Mouse (Mus musculus) erythroblast, embryonic 14.5 days (primary cell): ENCODE measurements around the gene Lrrfip1. TPM values are rescaled to one million over a fixed set of nuclear protein-coding genes. Genes with fewer than 3 reads are reported as not detected.

Experiments
- H3K27me3 ChIP-seq: 2 replicates; pipeline ENCODE4 v1.6.1; 2012; ENCODE audit warnings: inconsistent platforms; ENCODE audit not compliant: control insufficient read depth
- H3K36me3 ChIP-seq: 2 replicates; pipeline ENCODE4 v1.6.1; 2012; ENCODE audit warnings: mild to moderate bottlenecking, inconsistent platforms; ENCODE audit not compliant: control insufficient read depth
- H3K4me1 ChIP-seq: 2 replicates; pipeline ENCODE4 v1.6.1; 2012; ENCODE audit warnings: inconsistent platforms; ENCODE audit not compliant: control insufficient read depth
- H3K4me3 ChIP-seq: replicated peaks from 2 replicates; pipeline ENCODE3; 2012; ENCODE audit warnings: moderate library complexity, mild to moderate bottlenecking, inconsistent platforms
- H3K9me3 ChIP-seq: 2 replicates; pipeline ENCODE4 v1.6.1; 2012; ENCODE audit warnings: low read length, inconsistent platforms, mixed read lengths; ENCODE audit not compliant: control insufficient read depth
- GATA1 ChIP-seq: IDR thresholded peaks from 2 replicates; pipeline ENCODE4 v1.6.1; 2012; ENCODE audit warnings: low read length, inconsistent platforms, mixed read lengths
- TAL1 ChIP-seq: IDR thresholded peaks from 3 replicates; pipeline ENCODE4 v1.6.1; 2012; ENCODE audit warnings: low read length, inconsistent platforms, mixed read lengths
- polyA plus RNA-seq: library from polyadenylated mRNA; stranded (reverse); fragments of >175 nt; gene quantifications from 2 replicates; pipeline ENCODE4 v1.2.3, GENCODE M21; 2012

Lrrfip1 gene
- polyA plus RNA-seq, 1 experiment: 0.03 TPM

DNA sequence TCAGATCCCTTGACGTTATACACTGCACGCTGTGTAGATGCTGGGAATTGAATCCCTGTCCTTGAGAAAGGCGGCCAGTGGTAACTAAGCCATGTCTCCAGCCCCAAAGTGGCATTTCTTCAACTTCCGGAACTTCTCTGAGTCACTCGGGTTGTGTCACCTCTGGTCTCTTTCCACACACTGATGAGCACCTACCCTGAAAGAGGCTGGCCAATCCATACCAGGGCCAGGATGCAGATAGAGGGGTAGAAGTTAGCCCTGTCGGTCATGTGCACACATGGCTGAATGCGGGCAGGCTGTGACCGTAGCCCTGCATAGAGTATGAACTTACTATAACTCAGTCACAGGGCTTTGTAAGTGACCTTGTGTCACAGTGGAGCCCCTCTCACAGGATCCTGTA lies 57.9 kb downstream of the Lrrfip1 start:
- Histone ChIP-seq H3K4me1 (peaks cover 21% of the 10 kb centered on the region), H3K36me3 (no peaks in the 10 kb centered on the region), H3K4me3 (no peak overlapping the region), H3K9me3 (no peaks in the 10 kb centered on the region), H3K27me3 (peaks cover 32% of the 10 kb centered on the region)
- TF ChIP-seq GATA1 (no peak), TAL1 (no peak)

DNA sequence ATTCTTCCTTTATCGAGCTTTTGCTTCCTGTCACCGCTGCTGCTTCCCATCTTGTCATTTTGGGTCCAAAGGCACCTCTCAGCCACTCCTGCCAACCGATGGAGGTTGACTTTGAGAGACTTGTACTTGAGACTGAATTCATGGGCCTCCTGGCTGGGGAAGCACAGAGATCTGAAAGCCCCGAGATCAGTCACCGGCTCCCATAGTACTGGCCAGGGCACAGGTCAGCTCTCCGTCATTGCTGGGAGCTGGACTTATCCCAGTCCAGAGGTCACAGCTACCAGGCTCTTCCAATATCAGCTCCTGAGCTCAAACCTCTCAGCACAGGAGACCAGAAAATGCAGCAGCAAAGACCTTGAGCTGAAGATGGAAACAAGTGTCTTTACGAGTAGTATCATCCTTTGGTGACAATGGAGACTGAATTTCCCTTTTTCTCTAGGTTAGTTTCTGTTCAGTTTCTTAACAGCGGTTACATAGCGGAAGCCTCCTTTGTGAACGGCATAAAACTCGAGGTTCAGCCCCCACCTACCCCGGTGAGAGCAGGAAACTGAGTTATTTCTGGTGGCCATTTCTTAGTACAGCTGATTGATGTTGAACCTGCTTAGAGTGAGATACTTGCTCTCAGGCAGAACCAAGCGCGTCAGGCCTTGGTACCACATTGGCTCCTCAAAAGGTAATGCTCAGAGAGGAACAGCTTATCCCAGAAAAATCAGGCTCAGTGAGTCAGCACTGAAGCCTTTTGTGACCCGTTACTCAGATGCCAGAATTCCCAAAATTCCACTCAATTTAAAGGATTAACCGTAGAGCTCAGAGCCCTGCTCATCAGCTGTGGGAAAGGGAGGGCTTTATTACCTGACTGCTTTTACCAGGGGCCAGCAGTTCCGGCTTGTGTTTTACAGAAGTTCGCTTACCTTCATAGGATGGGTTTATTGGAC lies 59.0 kb downstream of the Lrrfip1 start:
- H3K27me3 ChIP-seq: peaks cover 22% of the 10 kb centered on the region
- no peaks in the 10 kb centered on the region for H3K9me3 ChIP-seq
- H3K4me3 ChIP-seq: no peak overlapping the region
- H3K36me3 ChIP-seq: no peaks in the 10 kb centered on the region
- no peak for TF ChIP-seq GATA1
- no peak for TF ChIP-seq TAL1
- peaks cover 17% of the 10 kb centered on the region for H3K4me1 ChIP-seq

DNA sequence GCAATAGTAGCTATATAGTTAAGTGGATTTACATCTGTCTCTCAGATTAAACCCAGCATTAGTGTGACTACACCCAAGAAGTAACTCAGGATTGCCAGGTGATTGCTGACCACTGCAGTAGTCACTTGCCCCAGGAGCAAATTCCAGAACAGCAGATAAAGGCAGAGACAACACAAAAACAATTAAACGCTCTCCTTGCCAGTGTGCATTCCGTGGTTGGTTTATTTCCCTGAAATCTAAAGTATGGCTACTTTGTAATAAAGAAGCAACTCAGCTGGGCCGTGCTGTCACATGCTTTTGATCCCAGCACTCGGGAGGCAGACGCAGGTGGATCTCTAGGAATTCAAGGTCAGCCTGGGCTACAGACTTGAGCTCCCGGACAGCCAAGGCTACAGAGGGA lies 59.7 kb downstream of the Lrrfip1 start:
- Histone ChIP-seq H3K4me1 (peaks cover 11% of the 10 kb centered on the region), H3K4me3 (no peak overlapping the region), H3K27me3 (peaks cover 17% of the 10 kb centered on the region), H3K36me3 (no peaks in the 10 kb centered on the region), H3K9me3 (no peaks in the 10 kb centered on the region)
- TF ChIP-seq TAL1 (no peak), GATA1 (no peak)

DNA sequence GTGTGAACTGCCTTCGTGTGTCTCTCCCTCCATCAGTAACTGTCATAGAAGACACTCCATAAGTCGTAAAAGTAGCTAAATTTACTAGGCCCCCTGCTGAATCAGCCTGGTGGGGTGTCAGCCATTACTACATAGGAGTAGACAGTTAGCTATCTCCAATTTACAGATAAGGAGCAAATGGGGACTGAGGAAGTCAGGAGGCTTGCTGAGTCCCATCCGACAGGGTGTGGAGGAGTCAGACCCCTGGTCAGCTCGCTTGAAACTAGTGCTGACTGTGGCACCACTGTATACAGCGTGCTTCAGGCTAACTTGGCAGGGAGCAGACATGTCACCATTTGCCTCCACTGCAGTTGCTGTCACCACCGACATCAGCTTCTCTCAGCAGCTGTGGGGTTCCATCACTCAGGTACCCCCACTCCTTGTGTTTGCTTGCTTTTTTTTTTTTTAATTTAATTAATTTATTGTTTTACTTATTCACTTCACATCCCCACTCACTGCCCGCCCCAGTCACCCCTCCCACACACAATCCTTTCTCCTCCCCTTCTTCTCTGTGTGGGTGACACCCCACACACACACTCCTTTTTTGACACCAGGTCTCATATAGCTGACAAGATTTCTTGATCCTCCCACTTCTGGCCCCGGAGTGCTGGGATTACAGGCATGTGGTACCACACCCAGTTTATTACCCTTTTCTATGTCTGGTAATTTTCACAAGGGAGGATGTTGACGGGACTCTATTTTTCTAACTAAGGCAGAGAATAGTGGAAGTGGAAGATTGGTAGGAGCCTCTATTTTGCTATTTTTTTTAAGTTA lies 61.5 kb downstream of the Lrrfip1 start:
- H3K36me3 ChIP-seq: no peaks in the 10 kb centered on the region
- TF ChIP-seq GATA1 (no peak), TAL1 (no peak)
- H3K4me1 ChIP-seq: peaks cover 4% of the 10 kb centered on the region
- H3K4me3 ChIP-seq: no peak overlapping the region
- no peaks in the 10 kb centered on the region for H3K9me3 ChIP-seq
- peaks cover under 1% of the 10 kb centered on the region; the same call in 1 of the 2 replicates for H3K27me3 ChIP-seq

DNA sequence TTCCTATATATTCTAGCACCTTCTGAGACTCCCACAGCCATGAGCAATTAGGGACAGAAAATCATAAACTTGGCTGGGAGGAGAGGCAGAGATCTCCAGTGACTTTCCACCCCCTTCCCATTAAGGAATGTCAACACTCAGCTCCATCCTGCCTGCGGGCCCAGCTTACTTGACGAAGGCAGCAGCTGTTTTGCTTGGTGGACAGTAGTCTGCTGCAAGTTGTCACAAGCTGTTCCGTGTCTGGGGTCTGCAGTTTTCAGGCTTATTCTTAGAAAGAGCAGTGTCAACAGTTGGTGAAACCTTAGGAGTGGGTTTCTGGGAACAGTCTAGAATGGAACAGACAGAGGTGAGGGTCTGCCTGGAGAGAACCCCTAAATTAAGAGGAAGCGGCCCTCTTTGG lies 62.6 kb downstream of the Lrrfip1 start:
- no peak for TF ChIP-seq GATA1
- no peak overlapping the region for H3K4me3 ChIP-seq
- H3K27me3 ChIP-seq: no peaks in the 10 kb centered on the region
- H3K36me3 ChIP-seq: no peaks in the 10 kb centered on the region
- peaks cover 8% of the 10 kb centered on the region for H3K4me1 ChIP-seq
- H3K9me3 ChIP-seq: no peaks in the 10 kb centered on the region

DNA sequence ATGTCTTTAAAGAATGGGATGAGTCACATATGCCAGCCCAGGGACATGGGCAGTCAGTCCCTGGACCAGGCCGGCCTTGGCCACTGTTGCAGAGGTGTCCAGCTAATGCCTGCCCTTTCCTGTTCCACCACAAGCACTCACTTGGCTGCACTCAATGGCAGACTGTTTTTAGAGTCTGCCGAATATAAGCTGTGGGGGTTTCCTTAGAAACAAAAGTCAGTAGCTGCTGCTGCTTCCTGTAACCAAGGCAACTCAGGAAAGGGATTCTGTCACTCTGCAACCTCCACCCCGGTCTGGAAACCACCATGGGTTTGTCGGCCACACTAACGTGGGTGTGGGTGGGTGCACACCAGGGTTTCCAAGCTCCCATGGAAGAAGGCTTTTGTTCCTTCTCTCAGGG lies 63.8 kb downstream of the Lrrfip1 start:
- no peaks in the 10 kb centered on the region for H3K9me3 ChIP-seq
- H3K4me3 ChIP-seq: no peak overlapping the region
- no peaks in the 10 kb centered on the region for H3K36me3 ChIP-seq
- no peaks in the 10 kb centered on the region for H3K27me3 ChIP-seq
- TF ChIP-seq TAL1: no peak
- TF ChIP-seq GATA1: no peak
- peaks cover 9% of the 10 kb centered on the region for H3K4me1 ChIP-seq

DNA sequence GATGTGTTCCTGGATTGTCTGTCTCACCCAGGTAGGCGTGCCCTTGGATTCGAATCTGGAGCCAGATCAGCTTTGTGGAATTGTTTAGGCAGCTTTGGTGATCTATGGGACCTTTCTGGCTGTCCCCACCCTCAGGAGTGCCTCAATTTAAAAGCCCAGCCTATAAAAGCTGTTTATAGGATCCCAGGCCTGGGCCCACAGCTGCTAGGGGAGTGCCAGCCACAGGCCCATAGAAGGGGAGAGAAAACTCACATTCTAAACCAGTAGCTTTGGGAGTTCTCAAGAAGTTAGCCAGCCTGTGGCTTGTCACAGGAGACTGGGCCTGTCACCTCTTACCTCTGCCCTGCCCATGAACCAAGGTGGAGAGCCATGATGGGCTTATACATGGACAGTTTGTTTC lies 65.5 kb downstream of the Lrrfip1 start:
- H3K9me3 ChIP-seq: no peaks in the 10 kb centered on the region
- no peak for TF ChIP-seq TAL1
- TF ChIP-seq GATA1: no peak
- H3K36me3 ChIP-seq: no peaks in the 10 kb centered on the region
- no peak overlapping the region for H3K4me3 ChIP-seq
- no peaks in the 10 kb centered on the region for H3K27me3 ChIP-seq
- H3K4me1 ChIP-seq: peaks cover 9% of the 10 kb centered on the region

DNA sequence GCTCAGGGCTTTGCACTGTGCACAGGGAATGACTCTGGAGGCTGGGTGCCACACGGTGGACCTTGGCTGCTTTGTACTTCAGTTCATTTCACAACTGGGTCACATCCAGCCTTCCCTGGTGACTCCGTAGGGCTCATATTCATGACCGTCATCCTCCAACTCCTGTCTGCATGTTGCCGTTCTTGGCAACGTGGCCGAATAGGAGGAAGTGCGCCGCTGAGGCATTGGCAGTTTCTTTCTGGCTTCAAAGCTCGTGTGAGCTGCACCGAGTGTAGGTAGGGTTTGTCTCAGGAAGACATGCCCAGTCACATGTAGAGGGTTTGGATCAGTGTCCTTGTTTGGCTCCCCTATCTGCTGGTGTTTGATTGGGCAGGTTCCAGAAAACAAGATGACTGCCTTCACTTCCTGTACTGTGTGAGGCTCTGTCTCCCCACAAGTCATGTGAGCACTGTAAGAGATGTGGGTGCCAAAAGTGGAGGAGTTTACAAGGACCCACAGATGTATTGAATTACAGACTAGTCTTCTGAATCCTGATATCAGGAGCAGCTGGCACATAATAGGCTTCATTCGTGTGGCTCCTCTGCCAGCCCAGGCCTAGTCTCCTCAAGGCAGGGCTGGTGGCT lies 66.5 kb downstream of the Lrrfip1 start:
- H3K4me1 ChIP-seq: peaks cover 5% of the 10 kb centered on the region
- no peaks in the 10 kb centered on the region for H3K9me3 ChIP-seq
- H3K4me3 ChIP-seq: no peak overlapping the region
- H3K36me3 ChIP-seq: no peaks in the 10 kb centered on the region
- no peaks in the 10 kb centered on the region for H3K27me3 ChIP-seq
- no peak for TF ChIP-seq TAL1

DNA sequence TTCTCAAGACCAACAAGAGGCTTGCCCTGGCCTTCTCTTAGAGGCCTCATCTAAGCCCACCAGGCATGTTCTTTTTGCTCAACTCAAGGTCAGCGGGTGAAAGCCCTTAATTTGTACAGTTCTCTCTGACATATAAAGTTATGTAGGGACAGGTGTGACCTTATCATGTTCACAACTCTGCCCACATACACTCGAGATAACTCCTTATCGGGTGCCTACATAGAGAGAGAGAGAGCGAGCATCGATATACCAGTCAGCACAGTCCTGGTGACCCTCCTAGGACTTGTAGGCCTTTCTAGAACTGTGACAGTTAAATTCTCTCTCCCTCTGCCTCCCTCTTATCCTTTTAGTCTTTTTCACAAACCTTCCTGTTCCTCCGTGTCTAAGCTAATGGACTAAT lies 67.5 kb downstream of the Lrrfip1 start:
- no peak overlapping the region for H3K4me3 ChIP-seq
- no peaks in the 10 kb centered on the region for H3K27me3 ChIP-seq
- no peaks in the 10 kb centered on the region; the same call in 1 of the 2 replicates for H3K36me3 ChIP-seq
- no peaks in the 10 kb centered on the region for H3K9me3 ChIP-seq
- TF ChIP-seq GATA1: no peak
- TF ChIP-seq TAL1: no peak
- peaks cover 5% of the 10 kb centered on the region for H3K4me1 ChIP-seq
